Mouse (Mus musculus): ENCODE data around the gene Emc1. TPM values are rescaled to one million over a fixed set of nuclear protein-coding genes. Genes with fewer than 3 reads are reported as not detected.

The Emc1 gene
- 12.6 and 14.4 TPM in 2 replicates for polyA plus RNA-seq (2012; rRNA removed)

DNA sequence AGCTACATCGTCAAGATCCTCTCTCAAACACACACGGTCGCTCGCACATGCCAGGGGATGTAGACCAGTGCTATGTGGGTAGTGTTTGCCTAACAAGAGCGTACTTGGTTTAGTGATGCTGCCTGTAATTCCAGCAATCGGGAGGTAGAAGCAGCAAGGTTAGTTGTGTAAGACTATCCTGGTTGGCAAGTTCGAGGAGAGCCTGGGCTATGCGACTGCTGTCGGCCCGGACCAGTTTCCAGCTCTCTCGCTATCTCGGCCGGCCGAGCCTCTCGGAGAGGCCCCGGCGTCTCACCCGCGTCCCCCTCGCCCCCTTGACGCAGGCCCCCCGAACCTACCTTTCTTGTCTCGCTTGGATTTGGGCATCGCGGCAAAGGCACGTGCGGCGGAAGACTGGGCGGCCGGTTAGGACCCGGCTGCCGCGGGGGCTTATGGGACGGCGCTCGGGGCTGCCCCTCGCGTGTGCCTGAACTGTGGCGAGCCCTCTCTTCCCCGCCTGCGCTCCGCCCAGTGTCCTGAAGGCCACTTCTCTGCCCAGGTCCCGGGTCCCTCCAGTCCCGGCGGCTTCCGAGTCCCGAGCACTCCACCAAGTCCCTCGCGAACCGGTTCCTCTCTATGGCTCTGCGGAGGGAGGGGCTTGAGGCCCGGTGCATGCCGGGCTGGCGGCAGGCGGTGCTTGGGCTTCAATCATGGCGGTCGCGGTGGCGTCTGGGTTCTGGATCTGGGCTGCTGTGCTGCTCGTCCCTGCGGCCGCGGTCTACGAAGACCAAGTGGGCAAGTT lies at the start of gene Emc1, which contains the start of the genes Mrto4 and Ubr4:
Gene Emc1, plus strand, starts transcription at position 657 of the 781 bp plus-strand sequence.
Gene Mrto4, minus strand, starts transcription at position 646 of the 781 bp plus-strand sequence.
Gene Ubr4, plus strand, starts transcription at position 679 of the 781 bp plus-strand sequence.
- peaks cover 10% of the 10 kb centered on the region for H3K4me1 ChIP-seq (ENCODE audit: control insufficient read depth, insufficient read depth, low read length)
- peak within 1 kb of the TSS; percentile 100 for H3K4me3 ChIP-seq (ENCODE audit: control insufficient read depth, low read depth, low read length)
- no peaks in the 10 kb centered on the region for H3K27me3 ChIP-seq (ENCODE audit: control insufficient read depth, insufficient read depth, low read length)
- TF ChIP-seq CTCF (IDR thresholded peaks at IDR 0.05; ENCODE audit: control insufficient read depth, insufficient read depth, insufficient replicate concordance, low read depth, low read length), result no peak
- peak; percentile 73 for TF ChIP-seq POLR2A (IDR thresholded peaks at IDR 0.05; ENCODE audit: control insufficient read depth, low read depth, low read length)
- H3K27ac ChIP-seq (ENCODE audit: control insufficient read depth, insufficient read depth, low read depth, low read length), result peak within 1 kb of the TSS; percentile 100
- H3K36me3 ChIP-seq (ENCODE audit: control insufficient read depth, insufficient read depth, low read length), result peaks cover 2% of the 10 kb centered on the region

DNA sequence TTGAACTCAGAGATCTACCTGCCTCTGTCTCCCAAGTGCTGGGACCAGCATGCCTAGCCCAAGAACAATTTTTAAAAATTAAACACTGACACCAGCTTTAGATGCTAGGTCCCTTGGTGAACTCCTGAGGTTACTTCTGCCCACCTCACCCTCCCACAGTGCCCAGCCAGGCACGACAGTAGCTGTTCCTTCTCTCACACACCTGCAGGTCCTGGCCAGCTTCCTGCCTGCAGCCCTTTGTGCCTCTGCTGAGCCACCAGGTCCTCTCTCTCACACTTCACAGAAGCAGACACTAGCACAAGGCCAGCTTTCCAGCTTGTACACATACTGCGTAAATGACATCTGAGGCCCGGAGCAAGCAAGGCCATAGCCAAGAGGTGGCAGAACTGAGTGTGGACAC lies 46.9 kb upstream of the Emc1 start:
- Histone ChIP-seq H3K4me1 (ENCODE audit: control insufficient read depth, insufficient read depth, low read length) (peaks cover 10% of the 10 kb centered on the region), H3K27ac (ENCODE audit: control insufficient read depth, insufficient read depth, low read depth, low read length) (no peak overlapping the region), H3K27me3 (ENCODE audit: control insufficient read depth, insufficient read depth, low read length) (no peaks in the 10 kb centered on the region), H3K4me3 (ENCODE audit: control insufficient read depth, low read depth, low read length) (no peak overlapping the region), H3K36me3 (ENCODE audit: control insufficient read depth, insufficient read depth, low read length) (no peaks in the 10 kb centered on the region; the same call in 1 of the 2 replicates)
- TF ChIP-seq POLR2A (IDR thresholded peaks at IDR 0.05; ENCODE audit: control insufficient read depth, low read depth, low read length) (no peak), CTCF (IDR thresholded peaks at IDR 0.05; ENCODE audit: control insufficient read depth, insufficient read depth, insufficient replicate concordance, low read depth, low read length) (no peak)

DNA sequence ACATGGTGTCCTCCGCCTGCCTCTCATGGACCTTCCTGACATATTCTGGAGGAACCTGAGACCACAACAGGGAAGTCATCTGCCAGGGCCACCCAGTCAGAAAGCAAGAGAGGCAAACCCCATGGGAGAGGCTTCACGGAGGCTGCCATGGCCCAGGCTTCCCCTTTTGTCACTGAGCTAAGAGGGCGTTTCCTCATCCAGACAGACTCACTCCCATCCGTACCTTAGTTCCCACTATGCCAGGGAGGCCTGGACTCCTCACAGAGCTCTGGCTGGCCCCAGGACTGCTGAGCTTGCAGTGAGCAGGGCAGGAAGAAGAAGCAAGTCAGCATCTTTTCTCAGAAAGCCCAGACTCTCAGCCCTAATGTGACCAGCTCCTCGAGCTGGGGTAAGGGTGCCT lies 44.5 kb upstream of the Emc1 start:
- H3K4me1 ChIP-seq (ENCODE audit: control insufficient read depth, insufficient read depth, low read length), result peaks cover 16% of the 10 kb centered on the region
- no peaks in the 10 kb centered on the region for H3K27me3 ChIP-seq (ENCODE audit: control insufficient read depth, insufficient read depth, low read length)
- no peak overlapping the region for H3K27ac ChIP-seq (ENCODE audit: control insufficient read depth, insufficient read depth, low read depth, low read length)
- no peaks in the 10 kb centered on the region; the same call in 1 of the 2 replicates for H3K36me3 ChIP-seq (ENCODE audit: control insufficient read depth, insufficient read depth, low read length)
- no peak overlapping the region for H3K4me3 ChIP-seq (ENCODE audit: control insufficient read depth, low read depth, low read length)
- no peak for TF ChIP-seq POLR2A (IDR thresholded peaks at IDR 0.05; ENCODE audit: control insufficient read depth, low read depth, low read length)
- TF ChIP-seq CTCF (IDR thresholded peaks at IDR 0.05; ENCODE audit: control insufficient read depth, insufficient read depth, insufficient replicate concordance, low read depth, low read length), result no peak

DNA sequence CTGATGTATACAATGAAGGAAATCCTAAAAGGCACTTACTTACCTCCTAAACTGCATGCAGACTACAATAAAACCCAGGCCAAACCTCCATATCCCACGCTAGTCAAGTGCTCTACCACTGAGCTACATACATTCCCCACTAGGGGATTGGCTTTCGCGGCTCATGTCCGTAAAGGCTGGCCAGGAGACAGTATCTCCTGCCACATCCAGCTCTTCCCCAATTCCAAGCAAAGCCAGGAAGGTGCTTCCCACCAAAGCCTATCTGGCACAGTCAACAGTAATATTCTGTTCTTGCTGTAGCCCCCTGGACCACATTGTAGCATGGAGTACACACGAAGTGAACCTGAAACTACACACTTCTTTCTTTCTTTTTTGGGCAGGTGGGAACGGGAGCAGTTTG lies 42.7 kb upstream of the Emc1 start:
- no peak for TF ChIP-seq POLR2A (IDR thresholded peaks at IDR 0.05; ENCODE audit: control insufficient read depth, low read depth, low read length)
- TF ChIP-seq CTCF (IDR thresholded peaks at IDR 0.05; ENCODE audit: control insufficient read depth, insufficient read depth, insufficient replicate concordance, low read depth, low read length), result no peak
- no peak overlapping the region for H3K27ac ChIP-seq (ENCODE audit: control insufficient read depth, insufficient read depth, low read depth, low read length)
- no peaks in the 10 kb centered on the region for H3K27me3 ChIP-seq (ENCODE audit: control insufficient read depth, insufficient read depth, low read length)
- H3K4me3 ChIP-seq (ENCODE audit: control insufficient read depth, low read depth, low read length), result no peak overlapping the region
- H3K36me3 ChIP-seq (ENCODE audit: control insufficient read depth, insufficient read depth, low read length), result no peaks in the 10 kb centered on the region; the same call in 1 of the 2 replicates
- H3K4me1 ChIP-seq (ENCODE audit: control insufficient read depth, insufficient read depth, low read length), result peaks cover 14% of the 10 kb centered on the region

DNA sequence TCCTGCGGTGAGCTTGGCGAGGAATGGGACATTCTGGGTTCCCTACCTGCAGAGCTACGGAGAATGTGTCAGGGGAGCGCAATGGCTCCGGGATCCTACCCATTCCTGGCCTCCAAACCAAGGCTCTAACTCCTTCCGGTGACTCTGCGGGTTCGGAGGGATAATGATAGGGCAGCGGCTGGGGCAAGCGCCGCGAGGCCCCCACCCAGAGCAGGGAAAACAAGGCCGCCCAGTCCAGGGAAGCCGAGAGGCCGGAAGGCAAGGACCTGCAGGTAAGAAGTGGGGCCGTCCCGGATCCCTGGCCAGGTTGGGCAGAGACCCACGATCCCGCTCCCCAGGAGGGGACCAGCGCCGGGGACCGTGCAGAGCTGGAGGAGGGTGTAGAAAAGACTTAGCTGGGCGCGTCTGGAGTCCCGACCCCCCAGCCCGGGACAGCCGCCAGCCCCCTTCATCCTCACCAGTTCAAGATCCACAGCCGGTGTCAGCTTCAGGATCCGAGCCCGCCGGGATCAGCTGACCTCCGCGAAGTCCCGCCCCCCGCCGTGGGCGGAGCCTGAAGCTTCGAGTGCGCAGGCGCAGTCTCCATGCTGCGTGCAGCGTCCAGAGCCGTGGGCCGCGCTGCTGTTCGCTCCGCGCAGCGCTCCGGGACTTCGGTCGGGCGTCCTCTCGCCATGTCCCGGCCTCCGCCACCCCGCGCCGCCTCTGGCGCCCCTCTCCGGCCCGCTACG lies 42.1 kb upstream of the Emc1 start, which contains the start of the genes Pqlc2 and Akr7a5:
Gene Pqlc2, minus strand, starts transcription at position 538 of the 728 bp plus-strand sequence.
Gene Akr7a5, plus strand, starts transcription at position 574 of the 728 bp plus-strand sequence.
- peaks cover 14% of the 10 kb centered on the region for H3K4me1 ChIP-seq (ENCODE audit: control insufficient read depth, insufficient read depth, low read length)
- H3K4me3 ChIP-seq (ENCODE audit: control insufficient read depth, low read depth, low read length), result peak within 1 kb of the TSS; percentile 97
- H3K36me3 ChIP-seq (ENCODE audit: control insufficient read depth, insufficient read depth, low read length), result no peaks in the 10 kb centered on the region; the same call in 1 of the 2 replicates
- H3K27ac ChIP-seq (ENCODE audit: control insufficient read depth, insufficient read depth, low read depth, low read length), result peak within 1 kb of the TSS; percentile 78
- TF ChIP-seq CTCF (IDR thresholded peaks at IDR 0.05; ENCODE audit: control insufficient read depth, insufficient read depth, insufficient replicate concordance, low read depth, low read length), result no peak
- peak; percentile 85 for TF ChIP-seq POLR2A (IDR thresholded peaks at IDR 0.05; ENCODE audit: control insufficient read depth, low read depth, low read length)
- H3K27me3 ChIP-seq (ENCODE audit: control insufficient read depth, insufficient read depth, low read length), result no peaks in the 10 kb centered on the region

DNA sequence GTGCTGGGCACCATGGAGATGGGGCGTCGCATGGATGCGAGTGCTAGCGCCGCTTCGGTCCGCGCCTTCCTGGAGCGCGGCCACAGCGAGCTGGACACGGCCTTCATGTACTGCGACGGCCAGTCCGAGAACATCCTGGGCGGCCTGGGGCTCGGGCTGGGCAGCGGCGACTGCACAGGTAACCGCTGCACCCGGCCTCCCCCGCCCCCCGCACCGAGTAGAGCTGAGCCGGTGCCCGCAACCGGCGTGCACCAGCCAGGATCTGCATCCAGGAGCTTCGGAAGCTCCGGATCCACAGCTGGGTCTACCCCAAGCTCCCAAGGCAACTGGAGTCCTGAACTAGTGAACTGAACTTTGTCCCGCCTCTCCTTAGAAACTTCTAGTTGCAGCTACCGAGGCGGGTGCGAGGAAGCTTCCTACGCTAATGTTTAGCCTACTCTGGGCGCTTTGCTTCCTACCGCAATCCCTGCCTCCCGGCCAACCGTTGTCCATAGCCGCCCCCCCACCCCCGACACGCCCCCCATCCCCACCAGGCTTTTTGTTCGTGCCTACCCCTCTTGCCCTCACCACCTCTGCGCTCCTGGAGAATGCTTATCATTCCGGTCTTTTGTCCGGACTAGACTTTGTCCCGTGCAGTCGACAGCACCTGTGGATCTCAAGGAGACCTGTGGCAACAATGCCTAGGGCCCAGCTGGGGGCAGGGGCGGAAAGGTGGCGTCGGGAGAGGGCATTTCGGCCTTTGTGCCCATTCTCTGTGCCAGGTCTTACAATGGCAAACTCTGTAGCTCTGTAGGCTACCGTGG lies 41.3 kb upstream of the Emc1 start:
- peak overlapping the region; percentile 97 for H3K4me3 ChIP-seq (ENCODE audit: control insufficient read depth, low read depth, low read length)
- TF ChIP-seq CTCF (IDR thresholded peaks at IDR 0.05; ENCODE audit: control insufficient read depth, insufficient read depth, insufficient replicate concordance, low read depth, low read length), result no peak
- TF ChIP-seq POLR2A (IDR thresholded peaks at IDR 0.05; ENCODE audit: control insufficient read depth, low read depth, low read length), result no peak
- no peaks in the 10 kb centered on the region; the same call in 1 of the 2 replicates for H3K36me3 ChIP-seq (ENCODE audit: control insufficient read depth, insufficient read depth, low read length)
- peak overlapping the region; percentile 78 for H3K27ac ChIP-seq (ENCODE audit: control insufficient read depth, insufficient read depth, low read depth, low read length)
- peaks cover 14% of the 10 kb centered on the region for H3K4me1 ChIP-seq (ENCODE audit: control insufficient read depth, insufficient read depth, low read length)
- no peaks in the 10 kb centered on the region for H3K27me3 ChIP-seq (ENCODE audit: control insufficient read depth, insufficient read depth, low read length)
